Mouse (Mus musculus): ENCODE results near the gene Dync1i2.

- TF ChIP-seq POLR2A (IDR thresholded peaks at IDR 0.05; ENCODE audit: borderline replicate concordance, low read depth, low read length) (no peak), CTCF (IDR thresholded peaks at IDR 0.05; ENCODE audit: low read depth, low read length) (no peak)
These were observed 84.3 kb downstream of the Dync1i2 start for GRCm38 (mm10) chr2:71295844-71296243.
